Mouse (Mus musculus): Measurements from ENCODE around the gene Kcnh4. TPM values are rescaled to one million over a fixed set of nuclear protein-coding genes. Genes with fewer than 3 reads are reported as not detected.

Gene Kcnh4
- polyA plus RNA-seq, 1 experiment: not detected

GRCm38 (mm10) chr11:100780247-100780646 lies 20.5 kb upstream of the Kcnh4 start:
- Histone ChIP-seq H3K4me3 (ENCODE audit: insufficient read depth, low read depth, low read length) (no peak overlapping the region), H3K27ac (replicated peaks; ENCODE audit: low read depth, low read length) (peak overlapping the region; percentile 54), H3K4me1 (ENCODE audit: control insufficient read depth, insufficient read depth, insufficient read length, low read length) (peaks cover 8% of the 10 kb centered on the region; the same call in 1 of the 2 replicates)

- Histone ChIP-seq H3K4me1 (ENCODE audit: control insufficient read depth, insufficient read depth, insufficient read length, low read length) (peaks cover 8% of the 10 kb centered on the region; the same call in 1 of the 2 replicates), H3K4me3 (ENCODE audit: insufficient read depth, low read depth, low read length) (no peak overlapping the region), H3K27ac (replicated peaks; ENCODE audit: low read depth, low read length) (no peak overlapping the region)
Measured at GRCm38 (mm10) chr11:100778069-100778468, 18.3 kb upstream of the Kcnh4 start.

- Histone ChIP-seq H3K4me3 (ENCODE audit: insufficient read depth, low read depth, low read length) (no peak overlapping the region), H3K4me1 (ENCODE audit: control insufficient read depth, insufficient read depth, insufficient read length, low read length) (peaks cover 8% of the 10 kb centered on the region; the same call in 1 of the 2 replicates), H3K27ac (replicated peaks; ENCODE audit: low read depth, low read length) (no peak overlapping the region)
Measured at GRCm38 (mm10) chr11:100775921-100776320, 16.2 kb upstream of the Kcnh4 start.

- Histone ChIP-seq H3K4me1 (ENCODE audit: control insufficient read depth, insufficient read depth, insufficient read length, low read length) (peaks cover 5% of the 10 kb centered on the region), H3K27ac (replicated peaks; ENCODE audit: low read depth, low read length) (no peak overlapping the region)
Measured at GRCm38 (mm10) chr11:100774261-100774660, 14.5 kb upstream of the Kcnh4 start.

GRCm38 (mm10) chr11:100770646-100771408 lies 11.1 kb upstream of the Kcnh4 start, which contains the start of gene Ghdc:
Gene Ghdc (minus strand): TSS chr11:100770957.
- Histone ChIP-seq H3K4me3 (ENCODE audit: insufficient read depth, low read depth, low read length) (peak within 1 kb of the TSS; percentile 98), H3K4me1 (ENCODE audit: control insufficient read depth, insufficient read depth, insufficient read length, low read length) (peaks cover 5% of the 10 kb centered on the region), H3K27ac (replicated peaks; ENCODE audit: low read depth, low read length) (peak within 1 kb of the TSS; percentile 97)

More at GRCm38 (mm10) chr11:100774261-100774660, 14.5 kb upstream of the Kcnh4 start:
- no peak overlapping the region for H3K4me3 ChIP-seq (ENCODE audit: insufficient read depth, low read depth, low read length)

- Histone ChIP-seq H3K27ac (replicated peaks; ENCODE audit: low read depth, low read length) (no peak overlapping the region), H3K4me1 (ENCODE audit: control insufficient read depth, insufficient read depth, insufficient read length, low read length) (peaks cover 5% of the 10 kb centered on the region), H3K4me3 (ENCODE audit: insufficient read depth, low read depth, low read length) (peak overlapping the region; percentile 98)
Measured at GRCm38 (mm10) chr11:100769980-100770379, 10.2 kb upstream of the Kcnh4 start.

- H3K27ac ChIP-seq (replicated peaks; ENCODE audit: low read depth, low read length): no peak overlapping the region
- peaks cover 5% of the 10 kb centered on the region for H3K4me1 ChIP-seq (ENCODE audit: control insufficient read depth, insufficient read depth, insufficient read length, low read length)
- H3K4me3 ChIP-seq (ENCODE audit: insufficient read depth, low read depth, low read length): no peak overlapping the region
Measured at GRCm38 (mm10) chr11:100767871-100768270, 8.1 kb upstream of the Kcnh4 start.

- Histone ChIP-seq H3K4me1 (ENCODE audit: control insufficient read depth, insufficient read depth, insufficient read length, low read length) (peaks cover 5% of the 10 kb centered on the region), H3K27ac (replicated peaks; ENCODE audit: low read depth, low read length) (no peak overlapping the region), H3K4me3 (ENCODE audit: insufficient read depth, low read depth, low read length) (no peak overlapping the region)
Measured at GRCm38 (mm10) chr11:100766726-100767125, 7.0 kb upstream of the Kcnh4 start.

- Histone ChIP-seq H3K4me1 (ENCODE audit: control insufficient read depth, insufficient read depth, insufficient read length, low read length) (no peaks in the 10 kb centered on the region), H3K27ac (replicated peaks; ENCODE audit: low read depth, low read length) (no peak within 1 kb of the TSS), H3K4me3 (ENCODE audit: insufficient read depth, low read depth, low read length) (peak within 1 kb of the TSS; percentile 80)
Measured at GRCm38 (mm10) chr11:100762831-100763230, 3.1 kb upstream of the Kcnh4 start, which contains the start of gene Hcrt. Gene Hcrt (minus strand): TSS chr11:100762931.

GRCm38 (mm10) chr11:100761547-100762045 lies 1.9 kb upstream of the Kcnh4 start:
- peak overlapping the region; percentile 80 for H3K4me3 ChIP-seq (ENCODE audit: insufficient read depth, low read depth, low read length)
- H3K27ac ChIP-seq (replicated peaks; ENCODE audit: low read depth, low read length): no peak overlapping the region
- no peaks in the 10 kb centered on the region for H3K4me1 ChIP-seq (ENCODE audit: control insufficient read depth, insufficient read depth, insufficient read length, low read length)

- Histone ChIP-seq H3K27ac (replicated peaks; ENCODE audit: low read depth, low read length) (no peak overlapping the region), H3K4me3 (ENCODE audit: insufficient read depth, low read depth, low read length) (no peak overlapping the region), H3K4me1 (ENCODE audit: control insufficient read depth, insufficient read depth, insufficient read length, low read length) (no peaks in the 10 kb centered on the region)
Measured at GRCm38 (mm10) chr11:100758707-100759610, 783 bp downstream of the Kcnh4 start.

GRCm38 (mm10) chr11:100757566-100757965 lies 2.2 kb downstream of the Kcnh4 start:
- H3K4me1 ChIP-seq (ENCODE audit: control insufficient read depth, insufficient read depth, insufficient read length, low read length): no peaks in the 10 kb centered on the region
- H3K4me3 ChIP-seq (ENCODE audit: insufficient read depth, low read depth, low read length): no peak overlapping the region
- no peak overlapping the region for H3K27ac ChIP-seq (replicated peaks; ENCODE audit: low read depth, low read length)

- Histone ChIP-seq H3K27ac (replicated peaks; ENCODE audit: low read depth, low read length) (no peak overlapping the region), H3K4me1 (ENCODE audit: control insufficient read depth, insufficient read depth, insufficient read length, low read length) (no peaks in the 10 kb centered on the region), H3K4me3 (ENCODE audit: insufficient read depth, low read depth, low read length) (no peak overlapping the region)
Measured at GRCm38 (mm10) chr11:100756476-100756875, 3.3 kb downstream of the Kcnh4 start.

GRCm38 (mm10) chr11:100754693-100755057 lies 5.1 kb downstream of the Kcnh4 start:
- Histone ChIP-seq H3K27ac (replicated peaks; ENCODE audit: low read depth, low read length) (no peak overlapping the region), H3K4me1 (ENCODE audit: control insufficient read depth, insufficient read depth, insufficient read length, low read length) (no peaks in the 10 kb centered on the region), H3K4me3 (ENCODE audit: insufficient read depth, low read depth, low read length) (no peak overlapping the region)

- no peak overlapping the region for H3K27ac ChIP-seq (replicated peaks; ENCODE audit: low read depth, low read length)
- H3K4me3 ChIP-seq (ENCODE audit: insufficient read depth, low read depth, low read length): no peak overlapping the region
- H3K4me1 ChIP-seq (ENCODE audit: control insufficient read depth, insufficient read depth, insufficient read length, low read length): no peaks in the 10 kb centered on the region
Measured at GRCm38 (mm10) chr11:100754021-100754692, 5.6 kb downstream of the Kcnh4 start.
